Mouse (Mus musculus) induced T-regulatory cell, adult 2 months (primary cell): ENCODE data around the gene Cd207.

ENCODE experiments used
- DNase-seq: peaks from one replicate; pipeline ENCODE4 v3.0.0-alpha.2; 2012; ENCODE audit warnings: low read depth

Cd207 gene

GRCm38 (mm10) chr6:83677757-83678156, at the start of gene Cd207:
TSS of gene Cd207 (minus strand) at chr6:83677857.
- DNase-seq: no peak

DNA sequence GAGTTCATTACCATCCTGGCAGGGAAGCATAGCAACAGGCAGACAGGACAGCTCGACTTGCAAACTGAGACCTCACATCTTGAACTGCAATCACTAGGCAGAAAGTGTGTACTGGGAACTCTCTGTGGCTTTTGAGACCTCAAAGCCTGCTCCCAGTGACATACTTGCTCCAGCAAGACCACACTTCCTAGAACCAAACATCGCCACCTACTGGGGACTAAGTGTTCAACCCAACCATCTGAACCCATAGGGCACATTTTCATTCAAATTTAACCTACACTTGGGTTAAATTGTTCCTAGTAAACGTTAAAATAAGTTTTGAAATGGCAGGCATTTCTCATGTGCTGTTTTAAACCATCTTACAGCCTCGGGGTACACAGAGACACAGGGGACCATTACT, 49.5 kb upstream of the Cd207 start:
- peak; percentile 66 for DNase-seq

DNA sequence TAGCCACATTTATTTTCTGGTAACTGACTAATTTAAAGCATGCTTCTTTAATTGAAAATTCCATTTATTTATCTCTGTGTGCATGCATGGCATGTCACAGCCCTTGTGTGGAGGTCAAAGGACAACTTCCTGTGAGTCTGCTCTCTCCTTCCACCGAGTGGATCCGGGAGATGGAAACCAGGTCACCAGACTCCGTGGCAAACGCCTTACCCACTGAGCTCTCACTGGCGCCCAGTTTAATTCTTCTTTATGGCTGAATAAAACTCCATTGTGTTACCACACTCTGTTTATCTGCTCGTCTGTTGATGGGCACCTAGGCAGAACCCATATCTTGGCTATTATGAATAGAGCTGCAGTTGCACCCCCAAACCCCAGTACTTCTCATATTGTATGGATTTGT, 44.9 kb upstream of the Cd207 start:
- peak; percentile 7 for DNase-seq

GRCm38 (mm10) chr6:83717026-83717425, 39.4 kb upstream of the Cd207 start:
- peak; percentile 54 for DNase-seq

- DNase-seq: no peak
These were observed 38.0 kb upstream of the Cd207 start for GRCm38 (mm10) chr6:83715461-83716196.

- no peak for DNase-seq
These were observed 36.8 kb upstream of the Cd207 start for GRCm38 (mm10) chr6:83714221-83715123.

GRCm38 (mm10) chr6:83713271-83714136, 35.8 kb upstream of the Cd207 start:
- DNase-seq: peak; percentile 28

DNA sequence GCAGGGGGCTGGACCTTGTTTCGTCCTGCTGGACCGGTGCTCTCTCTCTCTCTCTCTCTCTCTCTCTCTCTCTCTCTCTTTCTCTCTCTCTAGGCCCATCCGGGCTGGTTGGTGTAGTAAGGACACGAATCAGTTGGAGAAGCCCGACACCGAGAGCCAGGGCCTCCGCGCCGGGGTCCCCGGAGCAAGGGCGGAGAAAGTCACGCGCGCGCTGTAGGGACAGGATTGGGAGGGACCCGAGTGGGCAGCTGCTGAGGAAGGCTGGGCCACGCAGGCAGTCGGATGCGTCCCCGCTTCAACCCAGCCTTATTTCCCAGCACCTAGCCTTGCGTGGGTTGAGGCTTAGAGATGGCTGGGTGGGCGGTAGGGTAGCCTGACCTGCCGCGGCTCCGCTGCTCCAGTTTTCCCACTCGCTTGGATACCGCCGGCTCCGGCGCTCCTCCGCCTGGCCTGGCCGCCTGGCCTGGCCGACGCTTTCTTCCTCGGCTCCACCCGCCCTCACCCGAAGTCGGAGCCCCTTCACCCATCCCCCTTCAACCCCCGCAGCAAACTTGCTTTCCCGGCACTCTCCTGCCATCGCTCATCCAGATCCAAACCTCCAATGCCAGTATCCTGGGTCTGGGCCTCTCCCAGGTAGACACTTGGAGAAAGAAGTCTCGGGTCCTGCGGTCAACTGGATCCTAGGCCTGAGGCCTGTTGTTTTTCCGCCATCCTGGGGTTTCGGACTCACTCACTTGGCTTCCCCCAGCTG, 34.2 kb upstream of the Cd207 start:
- peak; percentile 43 for DNase-seq

GRCm38 (mm10) chr6:83711067-83711675, 33.5 kb upstream of the Cd207 start, which contains the start of gene Vax2:
TSS of gene Vax2 (plus strand) at chr6:83711264.
- DNase-seq: peak; percentile 88

GRCm38 (mm10) chr6:83710361-83711066, 32.9 kb upstream of the Cd207 start:
- DNase-seq: peak; percentile 49

DNA sequence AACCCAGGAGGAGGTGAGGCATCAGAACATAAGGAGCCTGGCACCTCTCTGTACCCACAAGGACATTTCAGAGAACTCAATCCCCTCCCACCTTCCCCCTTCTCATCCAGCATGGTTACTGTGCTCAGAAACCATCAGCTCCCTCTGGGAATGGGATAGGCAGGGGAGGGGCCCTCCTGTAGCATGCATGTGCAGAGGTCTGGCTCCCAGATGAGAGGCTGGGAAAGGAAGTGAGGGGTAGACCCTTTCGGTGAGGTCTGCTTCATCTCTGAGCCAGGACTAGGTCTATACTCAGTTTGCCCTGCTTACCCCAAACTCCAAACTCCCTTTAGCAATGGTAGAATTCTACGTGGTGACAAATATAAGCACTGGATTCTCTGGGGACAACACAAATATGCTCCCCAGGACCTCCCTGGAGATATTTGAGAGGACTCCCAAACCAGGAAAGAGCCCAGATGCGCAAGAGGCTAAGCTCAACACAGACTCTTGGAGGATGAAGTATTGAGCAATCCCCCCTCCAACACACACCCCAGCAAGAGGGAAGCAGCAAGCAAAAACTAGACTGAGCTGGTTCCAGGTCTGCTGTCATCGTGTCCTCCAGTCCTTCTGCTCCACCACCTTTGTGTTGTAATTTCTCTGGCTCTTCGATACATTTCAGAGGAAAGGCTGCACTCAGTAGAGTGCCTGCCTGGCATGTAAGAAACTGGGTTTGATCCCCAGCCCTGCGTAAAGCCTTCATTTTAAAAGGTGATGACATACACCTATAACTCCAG, 30.3 kb upstream of the Cd207 start:
- DNase-seq: peak; percentile 11

GRCm38 (mm10) chr6:83704701-83705100, 27.0 kb upstream of the Cd207 start:
- DNase-seq: no peak

DNA sequence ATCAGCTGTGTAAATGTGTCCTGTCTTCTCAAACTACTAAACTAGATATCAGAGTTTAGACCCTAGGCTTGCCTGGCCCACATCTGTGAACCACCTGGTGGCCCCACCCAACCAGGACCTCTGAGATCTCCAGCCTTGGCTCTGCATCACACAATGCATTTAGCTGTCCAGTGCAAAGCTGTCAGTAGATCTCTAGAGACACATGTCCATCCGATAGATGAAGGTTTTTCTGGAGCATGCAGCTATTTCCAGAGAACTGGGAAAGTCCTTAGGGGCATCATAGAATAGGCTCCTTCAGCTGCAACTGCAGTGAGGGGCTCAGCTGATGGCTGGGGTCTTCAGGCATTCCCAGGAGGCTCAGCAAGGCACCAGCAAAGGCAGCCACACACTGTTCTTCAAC, 26.6 kb upstream of the Cd207 start:
- DNase-seq: peak; percentile 27

DNA sequence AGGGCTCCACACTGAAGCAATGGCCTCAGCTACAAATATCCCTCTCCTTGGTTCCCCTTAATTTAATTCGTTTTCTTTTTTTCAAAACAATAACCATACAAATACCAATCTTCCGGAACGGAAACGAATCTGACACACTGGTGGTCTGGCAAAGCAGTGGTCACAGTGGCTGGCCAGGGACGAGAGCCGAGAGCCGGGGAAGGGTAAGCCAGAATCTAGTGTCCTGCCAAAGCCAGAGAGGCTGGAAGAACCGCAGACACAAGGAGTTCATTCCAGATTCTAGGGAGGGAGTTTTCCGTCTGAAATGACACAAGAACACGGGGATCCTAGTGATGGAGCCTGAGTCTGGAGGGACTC, 26.0 kb upstream of the Cd207 start:
- DNase-seq: peak; percentile 36

GRCm38 (mm10) chr6:83703000-83703721, 25.5 kb upstream of the Cd207 start:
- DNase-seq: peak; percentile 43

DNA sequence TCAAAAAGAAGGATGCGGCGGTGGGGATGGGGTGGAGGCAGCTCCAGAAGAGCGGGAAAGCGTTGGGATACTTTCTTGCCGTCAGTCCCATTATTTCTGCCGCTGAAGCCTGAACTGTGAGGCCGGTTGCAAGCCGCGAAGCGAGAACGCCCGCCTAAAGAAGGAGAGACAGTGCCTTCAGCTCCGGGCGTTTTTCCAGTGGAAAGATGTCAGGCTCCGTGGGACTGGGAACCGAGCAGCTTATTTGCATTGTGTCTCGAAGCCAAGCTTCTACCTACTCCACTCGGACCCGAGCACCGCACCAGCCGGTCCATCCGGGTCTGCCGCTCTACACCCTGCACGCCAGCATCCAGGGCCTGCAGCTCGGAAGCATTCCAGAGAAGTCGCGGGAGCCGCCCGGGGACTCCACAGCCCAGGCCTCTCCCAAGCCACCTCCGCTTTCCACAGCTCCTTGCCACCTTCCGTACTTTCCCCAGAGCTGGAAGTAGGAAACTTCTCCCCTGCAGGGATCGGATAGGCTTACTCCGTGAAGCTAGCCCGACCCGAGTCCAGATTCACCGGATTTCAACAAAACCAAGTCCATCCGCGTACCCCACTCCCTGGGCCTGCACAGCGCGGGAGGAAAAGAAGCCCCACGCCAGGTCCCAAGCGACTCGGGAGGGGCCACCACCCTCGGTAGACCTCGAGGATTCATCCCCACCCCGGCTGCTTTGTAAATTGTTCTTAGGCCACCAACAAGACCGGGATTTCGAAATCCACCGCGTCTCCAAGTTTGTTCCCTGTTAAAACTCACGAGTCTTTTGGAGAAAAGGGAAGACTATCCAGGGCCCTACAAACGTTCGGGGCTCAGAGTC, 24.7 kb upstream of the Cd207 start:
- DNase-seq: peak; percentile 31

DNA sequence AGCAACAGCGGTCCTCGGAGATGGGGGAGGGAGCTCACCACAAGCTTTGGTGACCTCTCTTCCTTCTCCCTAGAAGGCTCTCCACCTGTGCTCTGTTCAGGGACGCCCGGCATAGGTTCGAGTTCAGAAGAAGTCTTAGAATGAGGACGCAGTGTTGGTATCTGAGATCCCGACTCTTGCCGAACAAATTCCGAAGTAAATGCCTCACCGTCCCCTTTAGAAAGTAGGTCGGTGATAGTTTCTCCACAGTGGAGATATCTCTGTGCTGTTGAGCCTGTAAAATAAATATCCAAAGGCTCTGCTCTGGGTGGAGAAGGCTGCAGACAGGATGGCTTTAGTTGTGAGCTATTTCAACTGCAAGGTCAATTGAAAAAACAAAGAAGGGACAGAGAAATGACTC, 23.3 kb upstream of the Cd207 start:
- DNase-seq: peak; percentile 21

- DNase-seq: peak; percentile 14
These were observed 22.3 kb upstream of the Cd207 start for GRCm38 (mm10) chr6:83699971-83700370.
